Mouse (Mus musculus) kidney, postnatal 0 days (tissue): ENCODE results near the gene Glis2. TPM values are rescaled to one million over a fixed set of nuclear protein-coding genes. Genes with fewer than 3 reads are reported as not detected.

Source experiments
- ATAC-seq: fragments of 200-750 bp; cut with Nextera tagmentation; replicated peaks from 2 replicates; pipeline ENCODE4 v1.8.0; 2017; ENCODE audit warnings: low read depth, moderate number of reproducible peaks, moderate TSS enrichment, moderate library complexity; ENCODE audit not compliant: low FRiP score
- DNase-seq: peaks from one replicate; pipeline ENCODE4 v3.0.0-alpha.2; 2016; ENCODE audit warnings: low spot score
- H3K27ac ChIP-seq: fragments of 300-500 bp; sonication (generic); 2 replicates; pipeline ENCODE4 v1.5.1; 2014; ENCODE audit warnings: mild to moderate bottlenecking
- H3K27me3 ChIP-seq: fragments of 300-500 bp; sonication (generic); 2 replicates; pipeline ENCODE4 v1.6.1; 2014; ENCODE audit warnings: low read length, mixed read lengths; ENCODE audit not compliant: insufficient read depth
- H3K36me3 ChIP-seq: fragments of 300-500 bp; sonication (generic); 2 replicates; pipeline ENCODE4 v1.6.1; 2014; ENCODE audit warnings: low read length, mixed read lengths; ENCODE audit not compliant: insufficient read depth
- H3K4me1 ChIP-seq: fragments of 300-500 bp; sonication (generic); replicated peaks from 2 replicates; pipeline ENCODE4 v1.6.1; 2014; ENCODE audit warnings: antibody characterized with exemption, low read length, mixed read lengths; ENCODE audit not compliant: insufficient read depth
- H3K4me2 ChIP-seq: fragments of 300-500 bp; sonication (generic); 2 replicates; pipeline ENCODE4 v1.6.1; 2014; ENCODE audit warnings: mild to moderate bottlenecking, low read length, moderate library complexity, mixed read lengths
- H3K4me3 ChIP-seq: fragments of 300-500 bp; sonication (generic); replicated peaks from 2 replicates; pipeline ENCODE4 v1.5.1; 2014; ENCODE audit warnings: low read depth, low read length
- H3K9ac ChIP-seq: fragments of 300-500 bp; sonication (generic); 2 replicates; pipeline ENCODE4 v1.6.1; 2014; ENCODE audit warnings: low read depth, low read length
- H3K9me3 ChIP-seq: fragments of 300-500 bp; sonication (generic); replicated peaks from 2 replicates; pipeline ENCODE4 v1.6.1; 2016; ENCODE audit warnings: low read length, inconsistent platforms, mixed read lengths
- CTCF ChIP-seq: IDR thresholded peaks from 2 replicates; pipeline ENCODE4 v1.5.1; 2016; ENCODE audit warnings: antibody characterized with exemption, low read depth, mild to moderate bottlenecking, moderate library complexity
- WGBS: fragments of 180-500 bp; shearing (Covaris S2); extraction: QIAGEN DNeasy Blood & Tissue Kit; methylation state at CpG from one replicate; pipeline ENCODE4 v1.1.7; 2014; 5-methylcytosine and 5-hydroxymethylcytosine counted together
- polyA plus RNA-seq: library from polyadenylated mRNA; unstranded; fragments of >200 nt; fragmentation: Nextera tagmentation; extraction: Ambion mirVana; gene quantifications from 2 replicates; pipeline ENCODE4 v1.2.1, GENCODE M21; 2015

Glis2 gene
- polyA plus RNA-seq, 1 experiment from 2014 or later, result 74.6 TPM

- TF ChIP-seq CTCF, result no peak
- ATAC-seq (peak; percentile 31), DNase-seq (peak; percentile 70)
- Histone ChIP-seq H3K27me3 (no peaks in the 10 kb centered on the region), H3K4me3 (peak overlapping the region; percentile 87), H3K9ac (peak overlapping the region; percentile 78), H3K4me2 (peak overlapping the region; percentile 97), H3K9me3 (no peaks in the 10 kb centered on the region), H3K4me1 (peaks cover 10% of the 10 kb centered on the region; the same call in 1 of the 2 replicates), H3K27ac (peak overlapping the region; percentile 95), H3K36me3 (0 out of 2 replicates have a peak, but pooled peaks cover 2% of the 10 kb centered on the region)
- 0% methylated on average over 43 of the region's 43 CpGs for WGBS
These were observed 35.4 kb upstream of the Glis2 start for GRCm38 (mm10) chr16:4558980-4559631.

DNA sequence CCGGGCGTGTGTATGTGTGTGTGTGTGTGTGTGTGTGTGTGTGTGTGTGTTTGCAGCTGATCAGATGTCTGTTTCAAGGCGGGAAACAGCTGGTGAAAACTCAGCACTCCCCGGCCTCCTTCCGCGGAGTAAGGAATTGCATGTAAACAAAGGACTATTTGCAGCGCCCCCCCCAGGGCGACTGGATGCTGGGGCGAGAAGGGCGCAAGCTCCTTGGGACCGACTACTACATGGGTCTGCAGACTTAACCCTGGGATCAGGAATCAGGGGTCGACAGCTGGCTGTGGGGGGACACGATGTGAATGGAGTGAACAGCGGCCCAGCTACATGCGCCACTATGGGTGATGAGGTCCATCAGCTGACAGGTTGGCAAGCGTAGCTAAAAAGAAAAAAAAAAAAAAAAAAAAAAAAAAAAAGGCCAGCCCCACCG is 34.8 kb upstream of the Glis2 start, which contains the start of gene Tfap4:
Gene Tfap4, minus strand, starts transcription at position 140 of the 430 bp plus-strand sequence.
- H3K27me3 ChIP-seq, result no peaks in the 10 kb centered on the region
- WGBS, result 1% methylated on average over 17 of the region's 17 CpGs
- 0 out of 2 replicates have a peak, but pooled peaks cover 2% of the 10 kb centered on the region for H3K36me3 ChIP-seq
- H3K9ac ChIP-seq, result peak within 1 kb of the TSS; percentile 78
- peak; percentile 45 for TF ChIP-seq CTCF
- peak within 1 kb of the TSS; percentile 95 for H3K27ac ChIP-seq
- ATAC-seq (peak; percentile 43), DNase-seq (peak; percentile 89)
- H3K4me2 ChIP-seq, result peak within 1 kb of the TSS; percentile 97
- peaks cover 10% of the 10 kb centered on the region; the same call in 1 of the 2 replicates for H3K4me1 ChIP-seq
- H3K9me3 ChIP-seq, result no peaks in the 10 kb centered on the region
- peak within 1 kb of the TSS; percentile 87 for H3K4me3 ChIP-seq

- Histone ChIP-seq H3K9me3 (no peaks in the 10 kb centered on the region), H3K36me3 (0 out of 2 replicates have a peak, but pooled peaks cover 2% of the 10 kb centered on the region), H3K27me3 (no peaks in the 10 kb centered on the region), H3K4me3 (peak overlapping the region; percentile 87), H3K4me1 (peaks cover 10% of the 10 kb centered on the region; the same call in 1 of the 2 replicates), H3K27ac (peak overlapping the region; percentile 95), H3K4me2 (peak overlapping the region; percentile 97), H3K9ac (peak overlapping the region; percentile 78)
- peak; percentile 37; the same call in 1 of the 2 replicates for ATAC-seq
- peak; percentile 73 for DNase-seq
- WGBS, result under 1% methylated on average over 43 of the region's 43 CpGs
- peak; percentile 79 for TF ChIP-seq CTCF
These were observed 34.2 kb upstream of the Glis2 start for GRCm38 (mm10) chr16:4560145-4560952.

- ATAC-seq, result peak; percentile 38; the same call in 1 of the 2 replicates
- WGBS, result 12% methylated on average over 4 of the region's 4 CpGs
These were observed 26.6 kb upstream of the Glis2 start for GRCm38 (mm10) chr16:4567912-4568311.

DNA sequence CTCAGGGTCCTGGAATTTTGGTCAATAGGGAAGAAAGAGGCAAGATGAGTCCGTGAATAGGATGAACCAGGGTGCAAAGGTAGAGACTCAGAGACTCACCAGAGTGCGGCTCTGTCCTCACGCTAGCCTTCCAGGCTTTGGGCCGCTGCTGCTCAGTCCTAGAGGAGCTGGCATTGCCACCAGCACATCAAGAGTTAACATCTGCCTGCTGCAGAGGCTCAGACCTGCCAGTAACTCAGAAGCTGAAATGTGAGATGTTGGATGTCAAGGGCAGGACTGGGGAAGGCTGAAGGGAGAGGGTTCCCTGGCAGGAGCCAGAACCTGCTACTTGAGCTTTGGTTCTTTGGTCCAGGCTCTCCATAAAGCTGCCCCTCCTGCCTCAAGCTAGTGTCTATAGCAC is 23.8 kb upstream of the Glis2 start:
- DNase-seq (peak; percentile 61), ATAC-seq (0 out of 2 replicates have a peak, but pooled peaks have one; percentile 22)
- Histone ChIP-seq H3K36me3 (no peaks in the 10 kb centered on the region), H3K4me2 (no peak overlapping the region), H3K27ac (no peak overlapping the region), H3K9me3 (no peaks in the 10 kb centered on the region), H3K27me3 (no peaks in the 10 kb centered on the region), H3K4me1 (0 out of 2 replicates have a peak, but pooled peaks cover 4% of the 10 kb centered on the region), H3K4me3 (no peak overlapping the region), H3K9ac (no peak overlapping the region)
- WGBS, result 33% methylated on average over 4 of the region's 4 CpGs
- no peak for TF ChIP-seq CTCF

More at GRCm38 (mm10) chr16:4567912-4568311, 26.6 kb upstream of the Glis2 start:
- peak; percentile 92 for DNase-seq
- Histone ChIP-seq H3K4me1 (0 out of 2 replicates have a peak, but pooled peaks cover 4% of the 10 kb centered on the region), H3K36me3 (no peaks in the 10 kb centered on the region), H3K9ac (no peak overlapping the region), H3K4me3 (no peak overlapping the region), H3K9me3 (no peaks in the 10 kb centered on the region), H3K27me3 (no peaks in the 10 kb centered on the region), H3K4me2 (no peak overlapping the region), H3K27ac (no peak overlapping the region)
- peak; percentile 94 for TF ChIP-seq CTCF

- no peaks in the 10 kb centered on the region for H3K27me3 ChIP-seq
- no peaks in the 10 kb centered on the region for H3K36me3 ChIP-seq
- H3K4me1 ChIP-seq, result 0 out of 2 replicates have a peak, but pooled peaks cover under 1% of the 10 kb centered on the region
- ATAC-seq (no peak), DNase-seq (no peak)
- H3K9ac ChIP-seq, result no peak overlapping the region
- H3K9me3 ChIP-seq, result no peaks in the 10 kb centered on the region
- H3K4me2 ChIP-seq, result no peak overlapping the region
- no peak for TF ChIP-seq CTCF
- WGBS, result 45% methylated on average over 2 of the region's 2 CpGs
- H3K4me3 ChIP-seq, result no peak overlapping the region
- H3K27ac ChIP-seq, result no peak overlapping the region
These were observed 18.5 kb upstream of the Glis2 start for GRCm38 (mm10) chr16:4576038-4576437.
